Mouse (Mus musculus): ENCODE data around the gene Sept3. TPM values are rescaled to one million over a fixed set of nuclear protein-coding genes. Genes with fewer than 3 reads are reported as not detected.
A peak's percentile ranks its signal among the peaks of the same experiment; 100 is the strongest.

The Sept3 gene
- polyA plus RNA-seq, 1 experiment from 2014 or later = 169 TPM

DNA sequence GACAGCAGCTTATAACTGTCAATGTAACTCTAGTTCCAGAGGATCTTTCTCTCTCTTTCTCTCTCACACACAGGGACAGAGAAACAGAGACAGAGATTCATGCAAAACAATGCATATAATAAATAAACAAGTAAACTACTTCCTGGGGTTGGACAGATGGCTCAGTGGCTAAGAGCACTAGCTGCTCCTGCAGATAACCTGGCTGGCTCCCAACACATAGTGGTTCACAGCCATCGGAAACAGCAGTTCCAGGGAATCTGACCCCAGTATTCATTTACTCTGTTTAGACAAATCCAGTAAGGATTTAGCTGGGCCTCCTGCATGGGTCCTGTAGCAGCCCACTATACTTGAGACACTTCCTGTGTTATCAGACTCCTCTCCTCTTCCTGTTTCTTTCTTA is 44.9 kb downstream of the Sept3 start:
- Histone ChIP-seq H3K36me3 (ENCODE audit: control insufficient read depth, insufficient read depth, low read length) (no peaks in the 10 kb centered on the region), H3K9ac (ENCODE audit: low read length) (no peak overlapping the region), H3K9me3 (ENCODE audit: control insufficient read depth, low read length) (no peaks in the 10 kb centered on the region), H3K27me3 (ENCODE audit: control insufficient read depth, insufficient read depth, low read length) (no peaks in the 10 kb centered on the region), H3K4me1 (ENCODE audit: control insufficient read depth, insufficient read depth, low read length) (no peaks in the 10 kb centered on the region), H3K4me3 (ENCODE audit: low read depth, low read length) (no peak overlapping the region), H3K27ac (ENCODE audit: low read depth, low read length) (no peak overlapping the region), H3K4me2 (no peak overlapping the region)
- 86% methylated on average over 1 of the region's 1 CpGs for WGBS
- DNase-seq (ENCODE audit: low spot score, missing footprints) (no peak), ATAC-seq (ENCODE audit: low FRiP score) (no peak)

GRCm38 (mm10) chr15:82322195-82322594 is 47.5 kb downstream of the Sept3 start:
- H3K9me3 ChIP-seq (ENCODE audit: control insufficient read depth, low read length) = no peaks in the 10 kb centered on the region
- no peaks in the 10 kb centered on the region for H3K27me3 ChIP-seq (ENCODE audit: control insufficient read depth, insufficient read depth, low read length)
- DNase-seq (ENCODE audit: low spot score, missing footprints) = no peak
- no peak overlapping the region for H3K9ac ChIP-seq (ENCODE audit: low read length)
- H3K4me3 ChIP-seq (ENCODE audit: low read depth, low read length) = no peak overlapping the region
- WGBS = 77% methylated on average over 8 of the region's 8 CpGs
- H3K4me1 ChIP-seq (ENCODE audit: control insufficient read depth, insufficient read depth, low read length) = no peaks in the 10 kb centered on the region
- H3K36me3 ChIP-seq (ENCODE audit: control insufficient read depth, insufficient read depth, low read length) = no peaks in the 10 kb centered on the region
- no peak overlapping the region for H3K4me2 ChIP-seq
- H3K27ac ChIP-seq (ENCODE audit: low read depth, low read length) = no peak overlapping the region
- ATAC-seq (ENCODE audit: low FRiP score) = no peak

GRCm38 (mm10) chr15:82325382-82325781 is 50.7 kb downstream of the Sept3 start:
- Histone ChIP-seq H3K4me1 (ENCODE audit: control insufficient read depth, insufficient read depth, low read length) (no peaks in the 10 kb centered on the region; the same call in 1 of the 2 replicates), H3K27me3 (ENCODE audit: control insufficient read depth, insufficient read depth, low read length) (no peaks in the 10 kb centered on the region), H3K9ac (ENCODE audit: low read length) (no peak overlapping the region), H3K9me3 (ENCODE audit: control insufficient read depth, low read length) (no peaks in the 10 kb centered on the region), H3K36me3 (ENCODE audit: control insufficient read depth, insufficient read depth, low read length) (no peaks in the 10 kb centered on the region), H3K4me2 (no peak overlapping the region), H3K27ac (ENCODE audit: low read depth, low read length) (no peak overlapping the region), H3K4me3 (ENCODE audit: low read depth, low read length) (no peak overlapping the region)
- DNase-seq (ENCODE audit: low spot score, missing footprints) = no peak
- WGBS = 79% methylated on average over 2 of the region's 2 CpGs
- no peak for ATAC-seq (ENCODE audit: low FRiP score)

- H3K4me3 ChIP-seq (ENCODE audit: low read depth, low read length) = no peak overlapping the region
- peaks cover 10% of the 10 kb centered on the region for H3K36me3 ChIP-seq (ENCODE audit: control insufficient read depth, insufficient read depth, low read length)
- WGBS = 96% methylated on average over 4 of the region's 4 CpGs
- DNase-seq (ENCODE audit: low spot score, missing footprints) = no peak
- no peak overlapping the region for H3K9ac ChIP-seq (ENCODE audit: low read length)
- H3K27ac ChIP-seq (ENCODE audit: low read depth, low read length) = no peak overlapping the region
- no peak overlapping the region for H3K4me2 ChIP-seq
- H3K9me3 ChIP-seq (ENCODE audit: control insufficient read depth, low read length) = no peaks in the 10 kb centered on the region
- H3K27me3 ChIP-seq (ENCODE audit: control insufficient read depth, insufficient read depth, low read length) = peaks cover 3% of the 10 kb centered on the region; the same call in 1 of the 2 replicates
- no peak for ATAC-seq (ENCODE audit: low FRiP score)
- peaks cover 10% of the 10 kb centered on the region; the same call in 1 of the 2 replicates for H3K4me1 ChIP-seq (ENCODE audit: control insufficient read depth, insufficient read depth, low read length)
Measured at GRCm38 (mm10) chr15:82335194-82335593, 60.5 kb downstream of the Sept3 start.

DNA sequence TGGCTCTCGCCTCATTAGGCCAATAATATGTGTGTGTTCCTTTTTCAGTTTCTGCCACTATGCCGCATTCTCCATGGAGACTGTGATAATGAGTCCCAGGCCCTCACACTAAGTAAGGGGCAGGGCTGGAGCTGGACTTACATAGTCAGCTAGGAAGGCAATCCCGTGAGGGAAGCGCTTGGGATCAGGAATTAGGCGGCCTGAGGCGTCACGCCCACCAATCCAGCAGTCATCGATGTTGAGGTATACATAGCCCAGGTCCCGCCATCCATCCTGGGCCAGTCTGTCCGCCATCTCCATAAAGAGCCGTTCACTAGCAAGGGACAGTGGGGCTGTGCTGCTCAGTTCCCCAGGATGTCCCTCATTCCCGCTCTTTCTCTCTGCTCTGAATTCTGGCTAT is 61.9 kb downstream of the Sept3 start:
- H3K4me1 ChIP-seq (ENCODE audit: control insufficient read depth, insufficient read depth, low read length) = peaks cover 10% of the 10 kb centered on the region; the same call in 1 of the 2 replicates
- peaks cover 14% of the 10 kb centered on the region for H3K27me3 ChIP-seq (ENCODE audit: control insufficient read depth, insufficient read depth, low read length)
- no peak for ATAC-seq (ENCODE audit: low FRiP score)
- H3K36me3 ChIP-seq (ENCODE audit: control insufficient read depth, insufficient read depth, low read length) = peaks cover 10% of the 10 kb centered on the region
- H3K4me3 ChIP-seq (ENCODE audit: low read depth, low read length) = no peak overlapping the region
- H3K9ac ChIP-seq (ENCODE audit: low read length) = no peak overlapping the region
- H3K9me3 ChIP-seq (ENCODE audit: control insufficient read depth, low read length) = no peaks in the 10 kb centered on the region
- H3K27ac ChIP-seq (ENCODE audit: low read depth, low read length) = no peak overlapping the region
- DNase-seq (ENCODE audit: low spot score, missing footprints) = no peak
- 80% methylated on average over 12 of the region's 12 CpGs for WGBS
- H3K4me2 ChIP-seq = no peak overlapping the region

DNA sequence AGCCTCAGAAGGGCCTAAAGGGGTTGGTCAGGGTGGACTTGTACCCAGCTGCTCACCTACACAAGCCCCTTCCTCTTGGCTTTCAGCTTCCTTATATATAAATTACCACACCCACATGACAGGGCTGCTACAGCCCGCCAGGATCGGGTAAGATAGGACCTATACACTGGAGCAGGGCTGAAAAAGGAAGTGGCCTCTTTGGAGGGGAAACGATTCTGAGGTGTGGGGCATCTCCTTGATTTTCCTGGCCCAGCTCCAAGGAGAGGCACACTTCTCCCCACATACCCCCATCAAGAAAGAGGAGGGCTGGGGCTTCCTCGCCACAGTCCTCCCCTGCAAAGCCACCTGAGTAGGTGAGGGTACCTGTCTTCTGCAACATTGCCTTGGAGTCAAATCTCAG is 63.2 kb downstream of the Sept3 start:
- H3K4me3 ChIP-seq (ENCODE audit: low read depth, low read length) = peak overlapping the region; percentile 50
- peak overlapping the region; percentile 47 for H3K4me2 ChIP-seq
- H3K27me3 ChIP-seq (ENCODE audit: control insufficient read depth, insufficient read depth, low read length) = peaks cover 16% of the 10 kb centered on the region
- H3K9ac ChIP-seq (ENCODE audit: low read length) = peak overlapping the region; percentile 70; the same call in 1 of the 2 replicates
- no peaks in the 10 kb centered on the region for H3K9me3 ChIP-seq (ENCODE audit: control insufficient read depth, low read length)
- DNase-seq (ENCODE audit: low spot score, missing footprints) = no peak
- ATAC-seq (ENCODE audit: low FRiP score) = 0 out of 2 replicates have a peak, but pooled peaks have one; percentile 3
- 63% methylated on average over 4 of the region's 4 CpGs for WGBS
- H3K36me3 ChIP-seq (ENCODE audit: control insufficient read depth, insufficient read depth, low read length) = peaks cover 10% of the 10 kb centered on the region
- peaks cover 10% of the 10 kb centered on the region; the same call in 1 of the 2 replicates for H3K4me1 ChIP-seq (ENCODE audit: control insufficient read depth, insufficient read depth, low read length)
- H3K27ac ChIP-seq (ENCODE audit: low read depth, low read length) = no peak overlapping the region

DNA sequence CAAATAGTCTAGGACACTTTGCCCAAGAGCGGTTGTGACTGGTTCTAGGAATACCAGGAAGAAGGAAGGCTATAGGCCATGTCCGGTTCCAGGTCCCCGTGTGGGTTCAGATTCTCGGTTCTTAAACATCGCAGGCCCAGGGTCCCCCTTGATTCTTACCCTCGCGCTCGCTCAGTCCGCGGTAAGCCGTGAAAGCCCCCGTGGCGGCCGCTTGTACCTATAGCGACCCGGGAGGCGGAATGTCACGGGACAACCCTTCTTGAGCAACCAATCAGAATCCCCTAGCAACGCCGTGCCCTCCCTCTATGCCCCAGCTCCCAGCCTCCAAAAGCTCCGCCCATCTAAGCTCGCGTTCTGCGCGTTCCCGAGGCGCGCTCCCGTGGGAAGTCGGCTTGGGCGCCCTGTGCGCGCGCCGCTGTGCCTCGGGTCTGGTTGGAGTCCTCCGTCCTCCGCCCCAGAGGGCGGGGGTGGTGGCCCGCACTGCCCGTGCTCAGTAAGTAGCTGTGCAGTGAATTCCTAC is 64.0 kb downstream of the Sept3 start, which contains the start of the genes Naga, Pheta2 and Smdt1:
Naga (minus strand) TSS at position 333 of the 520 bp plus-strand sequence.
Pheta2 (plus strand) TSS at position 350 of the 520 bp plus-strand sequence.
Smdt1 (plus strand) TSS at position 367 of the 520 bp plus-strand sequence.
- no peaks in the 10 kb centered on the region for H3K9me3 ChIP-seq (ENCODE audit: control insufficient read depth, low read length)
- peak; percentile 100 for DNase-seq (ENCODE audit: low spot score, missing footprints)
- peak within 1 kb of the TSS; percentile 50 for H3K4me3 ChIP-seq (ENCODE audit: low read depth, low read length)
- WGBS = under 1% methylated on average over 41 of the region's 41 CpGs
- H3K27ac ChIP-seq (ENCODE audit: low read depth, low read length) = no peak within 1 kb of the TSS
- peak within 1 kb of the TSS; percentile 47 for H3K4me2 ChIP-seq
- peaks cover 10% of the 10 kb centered on the region for H3K36me3 ChIP-seq (ENCODE audit: control insufficient read depth, insufficient read depth, low read length)
- H3K9ac ChIP-seq (ENCODE audit: low read length) = peak within 1 kb of the TSS; percentile 70
- ATAC-seq (ENCODE audit: low FRiP score) = peak; percentile 89
- peaks cover 16% of the 10 kb centered on the region for H3K27me3 ChIP-seq (ENCODE audit: control insufficient read depth, insufficient read depth, low read length)
- H3K4me1 ChIP-seq (ENCODE audit: control insufficient read depth, insufficient read depth, low read length) = peaks cover 10% of the 10 kb centered on the region; the same call in 1 of the 2 replicates

- H3K36me3 ChIP-seq (ENCODE audit: control insufficient read depth, insufficient read depth, low read length) = peaks cover 8% of the 10 kb centered on the region
- H3K4me1 ChIP-seq (ENCODE audit: control insufficient read depth, insufficient read depth, low read length) = peaks cover 10% of the 10 kb centered on the region; the same call in 1 of the 2 replicates
- peaks cover 16% of the 10 kb centered on the region for H3K27me3 ChIP-seq (ENCODE audit: control insufficient read depth, insufficient read depth, low read length)
- no peaks in the 10 kb centered on the region for H3K9me3 ChIP-seq (ENCODE audit: control insufficient read depth, low read length)
- H3K9ac ChIP-seq (ENCODE audit: low read length) = peak overlapping the region; percentile 70; the same call in 1 of the 2 replicates
- ATAC-seq (ENCODE audit: low FRiP score) (no peak), DNase-seq (ENCODE audit: low spot score, missing footprints) (no peak)
- 61% methylated on average over 10 of the region's 10 CpGs for WGBS
- peak overlapping the region; percentile 47 for H3K4me2 ChIP-seq
- no peak overlapping the region for H3K27ac ChIP-seq (ENCODE audit: low read depth, low read length)
- H3K4me3 ChIP-seq (ENCODE audit: low read depth, low read length) = peak overlapping the region; percentile 50
Measured at GRCm38 (mm10) chr15:82339150-82339549, 64.5 kb downstream of the Sept3 start.

DNA sequence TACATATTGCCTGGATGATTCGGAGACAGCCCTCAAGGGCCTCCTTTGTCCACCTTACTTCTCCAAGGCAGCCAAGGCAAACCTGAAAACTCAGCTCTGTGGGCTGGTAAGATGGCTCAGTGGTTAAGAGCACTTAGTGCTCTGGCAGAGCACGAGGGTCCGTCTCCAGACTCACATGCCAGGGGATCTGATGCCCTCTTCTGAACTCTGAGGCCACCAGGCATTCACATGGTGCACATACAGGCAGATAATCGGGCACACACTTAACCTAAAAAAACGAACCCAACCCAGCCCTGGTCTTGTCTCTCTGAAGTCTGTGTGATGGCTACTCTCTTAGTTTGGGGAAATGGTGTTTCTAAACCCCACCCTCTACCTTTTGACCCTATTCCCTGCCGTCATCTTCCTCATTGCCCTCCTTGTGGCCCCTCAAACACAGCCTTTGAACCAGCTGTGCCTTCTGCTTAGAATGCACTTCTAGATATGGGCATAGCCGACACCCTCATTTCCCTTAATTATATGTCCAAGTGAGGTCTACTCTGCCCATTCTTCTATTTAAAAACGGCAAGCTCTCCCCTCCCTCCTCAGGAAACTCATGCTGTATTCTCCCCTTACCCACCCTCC is 65.1 kb downstream of the Sept3 start:
- WGBS = 84% methylated on average over 8 of the region's 8 CpGs
- ATAC-seq (ENCODE audit: low FRiP score) (no peak), DNase-seq (ENCODE audit: low spot score, missing footprints) (no peak)
- Histone ChIP-seq H3K9me3 (ENCODE audit: control insufficient read depth, low read length) (no peaks in the 10 kb centered on the region), H3K4me3 (ENCODE audit: low read depth, low read length) (no peak overlapping the region), H3K36me3 (ENCODE audit: control insufficient read depth, insufficient read depth, low read length) (0 out of 2 replicates have a peak, but pooled peaks cover 4% of the 10 kb centered on the region), H3K27me3 (ENCODE audit: control insufficient read depth, insufficient read depth, low read length) (peaks cover 16% of the 10 kb centered on the region), H3K4me1 (ENCODE audit: control insufficient read depth, insufficient read depth, low read length) (peaks cover 10% of the 10 kb centered on the region; the same call in 1 of the 2 replicates), H3K4me2 (no peak overlapping the region), H3K9ac (ENCODE audit: low read length) (no peak overlapping the region), H3K27ac (ENCODE audit: low read depth, low read length) (no peak overlapping the region)

Measured in midbrain, embryonic 11.5 days (tissue).